Mouse (Mus musculus) layer of hippocampus, adult 2 months (tissue): Measurements from ENCODE around the gene Lag3. TPM values are rescaled to one million over a fixed set of nuclear protein-coding genes. Genes with fewer than 3 reads are reported as not detected.
A peak's percentile ranks its signal among the peaks of the same experiment; 100 is the strongest.

Experiments used
- DNase-seq, 2 experiments: peaks; one replicate each; pipeline ENCODE4 v3.0.0; 2022; ENCODE audit warnings: low spot score in 2 of 2
- H3K27ac ChIP-seq: fragments of 200-600 bp; 2 replicates; pipeline ENCODE4 v1.8.1; 2022
- H3K4me3 ChIP-seq: fragments of 200-600 bp; 2 replicates; pipeline ENCODE4 v1.8.1; 2022; ENCODE audit warnings: mild to moderate bottlenecking
- CTCF ChIP-seq: fragments of 200-600 bp; conservative IDR thresholded peaks from 2 replicates; pipeline ENCODE4 v1.8.1; 2022; ENCODE audit warnings: antibody characterized with exemption, mild to moderate bottlenecking, moderate library complexity
- total RNA-seq, 2 experiments: library from RNA; stranded (reverse); gene quantifications; 2 replicates each; pipeline ENCODE4 v1.2.3; 2021

The Lag3 gene
- total RNA-seq, 2 experiments from 2014 or later, result 1.3 to 1.7 TPM

- TF ChIP-seq CTCF, result peak; percentile 94
- Histone ChIP-seq H3K27ac (peak overlapping the region; percentile 99), H3K4me3 (no peak overlapping the region)
- DNase-seq, result peak; percentile 88 to 93
These were observed 51.8 kb downstream of the Lag3 start for GRCm38 (mm10) chr6:124859725-124860124.

GRCm38 (mm10) chr6:124858561-124859318 is 52.8 kb downstream of the Lag3 start:
- TF ChIP-seq CTCF, result no peak
- no peak overlapping the region; the same call in 1 of the 2 replicates for H3K27ac ChIP-seq
- no peak for DNase-seq
- no peak overlapping the region for H3K4me3 ChIP-seq

- DNase-seq, result no peak
- no peak for TF ChIP-seq CTCF
- Histone ChIP-seq H3K4me3 (peak overlapping the region; percentile 66), H3K27ac (peak overlapping the region; percentile 96)
These were observed 53.5 kb downstream of the Lag3 start for GRCm38 (mm10) chr6:124857840-124858530.

GRCm38 (mm10) chr6:124856916-124857839 is 54.3 kb downstream of the Lag3 start, which contains the start of gene P3h3:
P3h3 (minus strand) TSS chr6:124857752.
- peak; percentile 85 to 87 for DNase-seq
- TF ChIP-seq CTCF, result peak; percentile 83
- Histone ChIP-seq H3K4me3 (peak within 1 kb of the TSS; percentile 66), H3K27ac (peak within 1 kb of the TSS; percentile 96)

GRCm38 (mm10) chr6:124856321-124856720 is 55.2 kb downstream of the Lag3 start:
- H3K27ac ChIP-seq, result peak overlapping the region; percentile 96; the same call in 1 of the 2 replicates
- peak in 1 of 2 experiments; percentile 65 for DNase-seq
- no peak for TF ChIP-seq CTCF
- H3K4me3 ChIP-seq, result peak overlapping the region; percentile 44

GRCm38 (mm10) chr6:124854647-124855046 is 56.9 kb downstream of the Lag3 start:
- DNase-seq, result no peak
- Histone ChIP-seq H3K27ac (no peak overlapping the region), H3K4me3 (no peak overlapping the region)
- no peak for TF ChIP-seq CTCF

Other genes starting within 250 kb of the Lag3 start
- gene Lpcat3, start 248.7 kb downstream of the Lag3 start, total RNA-seq, result 10 to 100 TPM; 31.0 to 32.6 TPM
- gene Emg1, start 199.5 kb downstream of the Lag3 start, total RNA-seq, result 10 to 100 TPM; 58.0 to 58.7 TPM
- 100 to 1,000 TPM; 121 to 124 TPM for gene Phb2, start 199.4 kb downstream of the Lag3 start, total RNA-seq
- gene Ptpn6, start 173.0 kb downstream of the Lag3 start, total RNA-seq, result 1 to 10 TPM; 5.5 to 6.6 TPM
- gene Grcc10, start 170.3 kb downstream of the Lag3 start, total RNA-seq, result 100 to 1,000 TPM; 295 to 339 TPM
- gene Gm45234, start 155.7 kb downstream of the Lag3 start, total RNA-seq, result not detected
- gene Atn1, start 155.2 kb downstream of the Lag3 start, total RNA-seq, result 100 to 1,000 TPM; 159 to 164 TPM
- 1,000 to 10,000 TPM in 1 of 2 experiments, 100 to 1,000 TPM in 1; 981 to 1,025 TPM for gene Eno2, start 142.0 kb downstream of the Lag3 start, total RNA-seq
- gene Lrrc23, start 132.0 kb downstream of the Lag3 start, total RNA-seq, result 1 to 10 TPM; 1.4 to 1.6 TPM
- 1 to 10 TPM; 3.4 to 4.6 TPM for gene Spsb2, start 103.0 kb downstream of the Lag3 start, total RNA-seq
- 100 to 1,000 TPM; 713 to 768 TPM for gene Tpi1, start 97.4 kb downstream of the Lag3 start, total RNA-seq
- gene Usp5, start 82.2 kb downstream of the Lag3 start, total RNA-seq, result 100 to 1,000 TPM; 185 to 198 TPM
- gene Cdca3, start 82.2 kb downstream of the Lag3 start, total RNA-seq, result 1 to 10 TPM in 1 of 2 experiments, under 1 TPM in 1; 0.47 to 1.3 TPM
- under 1 TPM in 1 of 2 experiments, not detected in 1; 0.20 TPM for gene Gnb3, start 71.4 kb downstream of the Lag3 start, total RNA-seq
- gene P3h3, start 54.0 kb downstream of the Lag3 start, total RNA-seq, result 10 to 100 TPM; 33.7 to 36.7 TPM
- gene Gpr162, start 47.7 kb downstream of the Lag3 start, total RNA-seq, result 100 to 1,000 TPM; 181 to 199 TPM
- gene Cd4, start 23.5 kb downstream of the Lag3 start, total RNA-seq, result under 1 TPM; 0.18 to 0.47 TPM
- 1,000 to 10,000 TPM in 1 of 2 experiments, 100 to 1,000 TPM in 1; 991 to 1,057 TPM for gene Ptms, start 8.4 kb upstream of the Lag3 start, total RNA-seq
- gene Mlf2, start 19.7 kb upstream of the Lag3 start, total RNA-seq, result 100 to 1,000 TPM; 627 to 642 TPM
- gene Cops7a, start 53.8 kb upstream of the Lag3 start, total RNA-seq, result 100 to 1,000 TPM; 136 to 151 TPM
- 100 to 1,000 TPM; 163 to 181 TPM for gene Pianp, start 85.0 kb upstream of the Lag3 start, total RNA-seq
- 10 to 100 TPM; 50.0 to 50.9 TPM for gene Zfp384, start 97.4 kb upstream of the Lag3 start, total RNA-seq
- gene Ing4, start 128.1 kb upstream of the Lag3 start, total RNA-seq, result 10 to 100 TPM; 60.1 to 63.2 TPM
- gene Acrbp, start 138.0 kb upstream of the Lag3 start, total RNA-seq, result 10 to 100 TPM; 15.9 to 19.2 TPM
- gene Lpar5, start 156.2 kb upstream of the Lag3 start, total RNA-seq, result 1 to 10 TPM in 1 of 2 experiments, under 1 TPM in 1; 0.61 to 1.1 TPM
- 100 to 1,000 TPM; 176 to 185 TPM for gene Chd4, start 184.3 kb upstream of the Lag3 start, total RNA-seq
- 10 to 100 TPM; 30.8 to 31.7 TPM for gene Nop2, start 220.2 kb upstream of the Lag3 start, total RNA-seq
- gene Iffo1, start 233.5 kb upstream of the Lag3 start, total RNA-seq, result 10 to 100 TPM; 69.9 to 71.9 TPM